Mouse (Mus musculus): ENCODE measurements around the gene Tcl1b1. TPM values are rescaled to one million over a fixed set of nuclear protein-coding genes. Genes with fewer than 3 reads are reported as not detected.
"Not testable (repeated sequence)": the region's sequence is repeated elsewhere in the genome, so short reads cannot be mapped to it uniquely, and the experiment has no call there.

Tcl1b1 gene
- total RNA-seq (2018; cell fraction: chromatin; rRNA removed), result not detected
- total RNA-seq (2018; cell fraction: cytosol; rRNA removed), result not detected
- total RNA-seq (2018; cell fraction: nucleus; rRNA removed), result not detected
- polyA plus RNA-seq (2018), result not detected in 3 replicates

- no peaks in the 10 kb centered on the region for H3K79me2 ChIP-seq (ENCODE audit: inconsistent target)
- H3K27ac ChIP-seq, result no peak within 1 kb of the TSS
- 57% methylated on average over 4 of the region's 4 CpGs for WGBS (ENCODE audit: missing documents)
- no peak within 1 kb of the TSS for H3K4me3 ChIP-seq (ENCODE audit: inconsistent target)
- H3K36me3 ChIP-seq (ENCODE audit: inconsistent target), result no peaks in the 10 kb centered on the region
Observed at GRCm38 (mm10) chr12:105159390-105159789, at the start of gene Tcl1b1. Gene Tcl1b1, plus strand, starts transcription at chr12:105159690.

- Histone ChIP-seq H3K27ac (no peak overlapping the region), H3K4me3 (ENCODE audit: inconsistent target) (no peak overlapping the region), H3K36me3 (ENCODE audit: inconsistent target) (no peaks in the 10 kb centered on the region), H3K79me2 (ENCODE audit: inconsistent target) (no peaks in the 10 kb centered on the region)
- 22% methylated on average over 4 of the region's 4 CpGs for WGBS (ENCODE audit: missing documents)
Observed at GRCm38 (mm10) chr12:105109812-105110211, 49.7 kb upstream of the Tcl1b1 start.

GRCm38 (mm10) chr12:105112321-105112988 lies 47.0 kb upstream of the Tcl1b1 start:
- Histone ChIP-seq H3K27ac (no peak overlapping the region), H3K4me3 (ENCODE audit: inconsistent target) (no peak overlapping the region), H3K79me2 (ENCODE audit: inconsistent target) (no peaks in the 10 kb centered on the region), H3K36me3 (ENCODE audit: inconsistent target) (no peaks in the 10 kb centered on the region)
- 31% methylated on average over 13 of the region's 13 CpGs for WGBS (ENCODE audit: missing documents)

- no peaks in the 10 kb centered on the region for H3K36me3 ChIP-seq (ENCODE audit: inconsistent target)
- no peak overlapping the region for H3K4me3 ChIP-seq (ENCODE audit: inconsistent target)
- H3K79me2 ChIP-seq (ENCODE audit: inconsistent target), result no peaks in the 10 kb centered on the region
- no peak overlapping the region for H3K27ac ChIP-seq
- 33% methylated on average over 1 of the region's 1 CpGs for WGBS (ENCODE audit: missing documents)
Observed at GRCm38 (mm10) chr12:105116648-105117047, 42.8 kb upstream of the Tcl1b1 start.

GRCm38 (mm10) chr12:105125362-105125761 lies 34.1 kb upstream of the Tcl1b1 start:
- no peaks in the 10 kb centered on the region for H3K79me2 ChIP-seq (ENCODE audit: inconsistent target)
- no peaks in the 10 kb centered on the region for H3K36me3 ChIP-seq (ENCODE audit: inconsistent target)
- no peak overlapping the region for H3K4me3 ChIP-seq (ENCODE audit: inconsistent target)
- no peak overlapping the region for H3K27ac ChIP-seq
- 91% methylated on average over 3 of the region's 6 CpGs for WGBS (ENCODE audit: missing documents)

- Histone ChIP-seq H3K79me2 (ENCODE audit: inconsistent target) (no peaks in the 10 kb centered on the region), H3K27ac (no peak overlapping the region), H3K36me3 (ENCODE audit: inconsistent target) (no peaks in the 10 kb centered on the region), H3K4me3 (ENCODE audit: inconsistent target) (no peak overlapping the region)
- WGBS (ENCODE audit: missing documents), result 93% methylated on average over 3 of the region's 4 CpGs
Observed at GRCm38 (mm10) chr12:105126516-105126915, 33.0 kb upstream of the Tcl1b1 start.

- Histone ChIP-seq H3K4me3 (ENCODE audit: inconsistent target) (no peak overlapping the region), H3K27ac (no peak overlapping the region), H3K36me3 (ENCODE audit: inconsistent target) (no peaks in the 10 kb centered on the region), H3K79me2 (ENCODE audit: inconsistent target) (no peaks in the 10 kb centered on the region)
- WGBS (ENCODE audit: missing documents), result 82% methylated on average over 2 of the region's 2 CpGs
Observed at GRCm38 (mm10) chr12:105127607-105128006, 31.9 kb upstream of the Tcl1b1 start.

GRCm38 (mm10) chr12:105129494-105130205 lies 29.8 kb upstream of the Tcl1b1 start:
- WGBS (ENCODE audit: missing documents), result 73% methylated on average over 3 of the region's 3 CpGs
- H3K79me2 ChIP-seq (ENCODE audit: inconsistent target); H3K36me3 ChIP-seq (ENCODE audit: inconsistent target); H3K4me3 ChIP-seq (ENCODE audit: inconsistent target); H3K27ac ChIP-seq: not testable (repeated sequence)

- 20% methylated on average over 2 of the region's 2 CpGs for WGBS (ENCODE audit: missing documents)
- H3K4me3 ChIP-seq (ENCODE audit: inconsistent target); H3K79me2 ChIP-seq (ENCODE audit: inconsistent target): not testable (repeated sequence)
Observed at GRCm38 (mm10) chr12:105134167-105134566, 25.3 kb upstream of the Tcl1b1 start.

GRCm38 (mm10) chr12:105134826-105135225 lies 24.7 kb upstream of the Tcl1b1 start:
- H3K79me2 ChIP-seq (ENCODE audit: inconsistent target); H3K36me3 ChIP-seq (ENCODE audit: inconsistent target); H3K4me3 ChIP-seq (ENCODE audit: inconsistent target); H3K27ac ChIP-seq: not testable (repeated sequence)
- WGBS (ENCODE audit: missing documents), result 11% methylated on average over 4 of the region's 4 CpGs

More at GRCm38 (mm10) chr12:105134167-105134566, 25.3 kb upstream of the Tcl1b1 start:
- H3K36me3 ChIP-seq (ENCODE audit: inconsistent target); H3K27ac ChIP-seq: not testable (repeated sequence)

- WGBS (ENCODE audit: missing documents), result 90% methylated on average over 1 of the region's 1 CpGs
- not testable (repeated sequence) for H3K36me3 ChIP-seq (ENCODE audit: inconsistent target); H3K79me2 ChIP-seq (ENCODE audit: inconsistent target); H3K27ac ChIP-seq; H3K4me3 ChIP-seq (ENCODE audit: inconsistent target)
Observed at GRCm38 (mm10) chr12:105137729-105138128, 21.8 kb upstream of the Tcl1b1 start.

GRCm38 (mm10) chr12:105143096-105143495 lies 16.4 kb upstream of the Tcl1b1 start:
- Histone ChIP-seq H3K36me3 (ENCODE audit: inconsistent target) (no peaks in the 10 kb centered on the region), H3K4me3 (ENCODE audit: inconsistent target) (no peak overlapping the region), H3K27ac (no peak overlapping the region), H3K79me2 (ENCODE audit: inconsistent target) (no peaks in the 10 kb centered on the region)
- 90% methylated on average over 2 of the region's 3 CpGs for WGBS (ENCODE audit: missing documents)

GRCm38 (mm10) chr12:105144928-105145327 lies 14.6 kb upstream of the Tcl1b1 start:
- H3K27ac ChIP-seq; H3K4me3 ChIP-seq (ENCODE audit: inconsistent target); H3K36me3 ChIP-seq (ENCODE audit: inconsistent target); H3K79me2 ChIP-seq (ENCODE audit: inconsistent target): not testable (repeated sequence)
- 50% methylated on average over 1 of the region's 1 CpGs for WGBS (ENCODE audit: missing documents)

GRCm38 (mm10) chr12:105145714-105146113 lies 13.8 kb upstream of the Tcl1b1 start, which contains the start of gene Tcl1b2:
Gene Tcl1b2, plus strand, starts transcription at chr12:105146014.
- 65% methylated on average over 3 of the region's 3 CpGs for WGBS (ENCODE audit: missing documents)
- H3K36me3 ChIP-seq (ENCODE audit: inconsistent target), result no peaks in the 10 kb centered on the region
- no peak within 1 kb of the TSS for H3K4me3 ChIP-seq (ENCODE audit: inconsistent target)

GRCm38 (mm10) chr12:105155286-105155685 lies 4.2 kb upstream of the Tcl1b1 start:
- not testable (repeated sequence) for H3K79me2 ChIP-seq (ENCODE audit: inconsistent target); H3K27ac ChIP-seq; H3K4me3 ChIP-seq (ENCODE audit: inconsistent target); H3K36me3 ChIP-seq (ENCODE audit: inconsistent target)
- 56% methylated on average over 4 of the region's 4 CpGs for WGBS (ENCODE audit: missing documents)

More at GRCm38 (mm10) chr12:105145714-105146113, 13.8 kb upstream of the Tcl1b1 start, which contains the start of gene Tcl1b2:
- Histone ChIP-seq H3K79me2 (ENCODE audit: inconsistent target) (no peaks in the 10 kb centered on the region), H3K27ac (no peak within 1 kb of the TSS)

Data from macrophage (primary cell).